Mouse (Mus musculus) myocyte (in vitro differentiated cells): ENCODE measurements around the gene Naaladl2.

Experiments used
- CEBPB ChIP-seq: IDR thresholded peaks from 2 replicates; pipeline ENCODE4 v1.6.1; 2011; ENCODE audit warnings: mild to moderate bottlenecking, moderate library complexity; ENCODE audit not compliant: poor library complexity, insufficient read depth, severe bottlenecking
- E2F4 ChIP-seq: IDR thresholded peaks from one replicate; pipeline ENCODE4 v1.6.1; 2011; ENCODE audit warnings: mild to moderate bottlenecking, control low read depth, moderate library complexity; ENCODE audit not compliant: insufficient read depth
- MAX ChIP-seq: IDR thresholded peaks from one replicate; pipeline ENCODE4 v1.6.1; 2011; ENCODE audit warnings: low read depth, mild to moderate bottlenecking, control low read depth
- MYOG ChIP-seq, 3 experiments: IDR thresholded peaks; one replicate each; pipeline ENCODE4 v1.6.1; 2011; ENCODE audit warnings: control low read depth in 2 of 3, low read depth in 2 of 3, mild to moderate bottlenecking in 2 of 3; ENCODE audit not compliant: insufficient read length in 2 of 3, control insufficient read depth in 1 of 3, insufficient read depth in 1 of 3
- POLR2A ChIP-seq: IDR thresholded peaks from one replicate; pipeline ENCODE4 v1.6.1; 2011; ENCODE audit warnings: low read depth, mild to moderate bottlenecking, control low read depth, moderate library complexity; ENCODE audit not compliant: insufficient read length
- POLR2AphosphoS2 ChIP-seq: IDR thresholded peaks from one replicate; pipeline ENCODE4 v1.6.1; 2011; ENCODE audit warnings: low read depth, control low read depth; ENCODE audit not compliant: insufficient read length
- REST ChIP-seq: IDR thresholded peaks from one replicate; pipeline ENCODE4 v1.6.1; 2011; ENCODE audit warnings: mild to moderate bottlenecking, control low read depth, moderate library complexity; ENCODE audit not compliant: insufficient read depth, insufficient read length
- TCF12 ChIP-seq: IDR thresholded peaks from one replicate; pipeline ENCODE4 v1.6.1; 2011; ENCODE audit warnings: mild to moderate bottlenecking, control low read depth; ENCODE audit not compliant: poor library complexity, insufficient read depth, severe bottlenecking
- TCF3 ChIP-seq: IDR thresholded peaks from one replicate; pipeline ENCODE4 v1.6.1; 2011; ENCODE audit warnings: low read depth, control low read depth; ENCODE audit not compliant: insufficient read length
- USF1 ChIP-seq: IDR thresholded peaks from one replicate; pipeline ENCODE4 v1.6.1; 2011; ENCODE audit warnings: low read depth, mild to moderate bottlenecking, control low read depth, moderate library complexity

- TF ChIP-seq POLR2A: no peak
- no peak for TF ChIP-seq E2F4
- no peak for TF ChIP-seq TCF3
- TF ChIP-seq CEBPB: no peak
- no peak for TF ChIP-seq MAX
- TF ChIP-seq POLR2AphosphoS2: no peak
- no peak for TF ChIP-seq TCF12
- TF ChIP-seq USF1: no peak
- no peak for TF ChIP-seq REST
- TF ChIP-seq MYOG (IDR thresholded peaks at IDR 0.05; ENCODE audit: control insufficient read depth in 1 of 3, insufficient read depth in 1 of 3, insufficient read length in 2 of 3, low read depth in 2 of 3): no peak
Observed at GRCm38 (mm10) chr3:24114849-24115248, 1029.2 kb downstream of the Naaladl2 start.
